Mouse (Mus musculus): Measurements from ENCODE around the gene Stard10. TPM values are rescaled to one million over a fixed set of nuclear protein-coding genes. Genes with fewer than 3 reads are reported as not detected.

Stard10 gene
- polyA plus RNA-seq, 1 experiment from 2014 or later: 7.3 TPM

- H3K9me3 ChIP-seq (replicated peaks): no peaks in the 10 kb centered on the region
- H3K4me3 ChIP-seq: no peak overlapping the region
- no peak overlapping the region for H3K27ac ChIP-seq (replicated peaks)
- DNase-seq (ENCODE audit: low spot score): no peak
- H3K27me3 ChIP-seq (ENCODE audit: low read depth, poor library complexity, severe bottlenecking): peaks cover 24% of the 10 kb centered on the region
- 83% methylated on average over 5 of the region's 5 CpGs for WGBS
- no peaks in the 10 kb centered on the region for H3K36me3 ChIP-seq
- H3K4me1 ChIP-seq: peaks cover 37% of the 10 kb centered on the region
Observed at GRCm38 (mm10) chr7:101326006-101326405, 9.1 kb downstream of the Stard10 start.

GRCm38 (mm10) chr7:101327263-101327662, 10.4 kb downstream of the Stard10 start:
- Histone ChIP-seq H3K4me3 (no peak overlapping the region), H3K36me3 (no peaks in the 10 kb centered on the region), H3K9me3 (replicated peaks) (no peaks in the 10 kb centered on the region), H3K4me1 (peaks cover 27% of the 10 kb centered on the region), H3K27ac (replicated peaks) (no peak overlapping the region), H3K27me3 (ENCODE audit: low read depth, poor library complexity, severe bottlenecking) (peaks cover 12% of the 10 kb centered on the region)
- DNase-seq (ENCODE audit: low spot score): no peak
- WGBS: 54% methylated on average over 5 of the region's 5 CpGs

- H3K27ac ChIP-seq (replicated peaks): no peak overlapping the region
- DNase-seq (ENCODE audit: low spot score): no peak
- no peaks in the 10 kb centered on the region for H3K36me3 ChIP-seq
- no peaks in the 10 kb centered on the region for H3K9me3 ChIP-seq (replicated peaks)
- H3K27me3 ChIP-seq (ENCODE audit: low read depth, poor library complexity, severe bottlenecking): peaks cover 7% of the 10 kb centered on the region
- peaks cover 25% of the 10 kb centered on the region for H3K4me1 ChIP-seq
- no peak overlapping the region for H3K4me3 ChIP-seq
- 84% methylated on average over 2 of the region's 2 CpGs for WGBS
Observed at GRCm38 (mm10) chr7:101327786-101328185, 10.9 kb downstream of the Stard10 start.

GRCm38 (mm10) chr7:101328621-101329158, 11.8 kb downstream of the Stard10 start:
- no peak overlapping the region for H3K4me3 ChIP-seq
- DNase-seq (ENCODE audit: low spot score): no peak
- 69% methylated on average over 4 of the region's 4 CpGs for WGBS
- H3K36me3 ChIP-seq: no peaks in the 10 kb centered on the region
- H3K4me1 ChIP-seq: peaks cover 16% of the 10 kb centered on the region
- no peak overlapping the region for H3K27ac ChIP-seq (replicated peaks)
- no peaks in the 10 kb centered on the region for H3K9me3 ChIP-seq (replicated peaks)
- no peaks in the 10 kb centered on the region; the same call in 1 of the 2 replicates for H3K27me3 ChIP-seq (ENCODE audit: low read depth, poor library complexity, severe bottlenecking)

GRCm38 (mm10) chr7:101329606-101330005, 12.7 kb downstream of the Stard10 start:
- H3K4me1 ChIP-seq: peaks cover 16% of the 10 kb centered on the region
- no peaks in the 10 kb centered on the region; the same call in 1 of the 2 replicates for H3K27me3 ChIP-seq (ENCODE audit: low read depth, poor library complexity, severe bottlenecking)
- no peak for DNase-seq (ENCODE audit: low spot score)
- H3K9me3 ChIP-seq (replicated peaks): no peaks in the 10 kb centered on the region
- peak overlapping the region; percentile 2; the same call in 1 of the 2 replicates for H3K27ac ChIP-seq (replicated peaks)
- 76% methylated on average over 4 of the region's 4 CpGs for WGBS
- no peak overlapping the region for H3K4me3 ChIP-seq
- H3K36me3 ChIP-seq: no peaks in the 10 kb centered on the region

GRCm38 (mm10) chr7:101330074-101330840, 13.4 kb downstream of the Stard10 start:
- WGBS: 77% methylated on average over 10 of the region's 10 CpGs
- H3K27ac ChIP-seq (replicated peaks): peak overlapping the region; percentile 47
- H3K4me3 ChIP-seq: no peak overlapping the region
- no peaks in the 10 kb centered on the region for H3K36me3 ChIP-seq
- no peak for DNase-seq (ENCODE audit: low spot score)
- H3K9me3 ChIP-seq (replicated peaks): no peaks in the 10 kb centered on the region
- H3K27me3 ChIP-seq (ENCODE audit: low read depth, poor library complexity, severe bottlenecking): no peaks in the 10 kb centered on the region
- peaks cover 16% of the 10 kb centered on the region for H3K4me1 ChIP-seq

- peaks cover 16% of the 10 kb centered on the region for H3K4me1 ChIP-seq
- no peaks in the 10 kb centered on the region for H3K9me3 ChIP-seq (replicated peaks)
- DNase-seq (ENCODE audit: low spot score): no peak
- WGBS: 88% methylated on average over 4 of the region's 4 CpGs
- H3K27ac ChIP-seq (replicated peaks): no peak overlapping the region
- H3K27me3 ChIP-seq (ENCODE audit: low read depth, poor library complexity, severe bottlenecking): no peaks in the 10 kb centered on the region
- H3K36me3 ChIP-seq: no peaks in the 10 kb centered on the region
- H3K4me3 ChIP-seq: no peak overlapping the region
Observed at GRCm38 (mm10) chr7:101330841-101331173, 13.9 kb downstream of the Stard10 start.

GRCm38 (mm10) chr7:101332045-101332831, 15.4 kb downstream of the Stard10 start:
- Histone ChIP-seq H3K4me3 (no peak overlapping the region), H3K9me3 (replicated peaks) (no peaks in the 10 kb centered on the region), H3K4me1 (peaks cover 16% of the 10 kb centered on the region), H3K36me3 (no peaks in the 10 kb centered on the region), H3K27ac (replicated peaks) (no peak overlapping the region), H3K27me3 (ENCODE audit: low read depth, poor library complexity, severe bottlenecking) (no peaks in the 10 kb centered on the region)
- no peak for DNase-seq (ENCODE audit: low spot score)
- WGBS: 88% methylated on average over 5 of the region's 5 CpGs

- no peaks in the 10 kb centered on the region for H3K36me3 ChIP-seq
- no peak overlapping the region for H3K27ac ChIP-seq (replicated peaks)
- WGBS: 91% methylated on average over 2 of the region's 2 CpGs
- DNase-seq (ENCODE audit: low spot score): no peak
- no peaks in the 10 kb centered on the region for H3K9me3 ChIP-seq (replicated peaks)
- 0 out of 2 replicates have a peak, but pooled peaks cover 5% of the 10 kb centered on the region for H3K4me1 ChIP-seq
- H3K4me3 ChIP-seq: no peak overlapping the region
- H3K27me3 ChIP-seq (ENCODE audit: low read depth, poor library complexity, severe bottlenecking): no peaks in the 10 kb centered on the region
Observed at GRCm38 (mm10) chr7:101335228-101335627, 18.3 kb downstream of the Stard10 start.

GRCm38 (mm10) chr7:101336686-101337085, 19.8 kb downstream of the Stard10 start:
- Histone ChIP-seq H3K27me3 (ENCODE audit: low read depth, poor library complexity, severe bottlenecking) (no peaks in the 10 kb centered on the region), H3K27ac (replicated peaks) (no peak overlapping the region), H3K4me1 (peaks cover 3% of the 10 kb centered on the region; the same call in 1 of the 2 replicates), H3K4me3 (no peak overlapping the region), H3K9me3 (replicated peaks) (no peaks in the 10 kb centered on the region), H3K36me3 (no peaks in the 10 kb centered on the region)
- WGBS: 86% methylated on average over 3 of the region's 3 CpGs
- DNase-seq (ENCODE audit: low spot score): no peak

GRCm38 (mm10) chr7:101337401-101337800, 20.5 kb downstream of the Stard10 start:
- no peaks in the 10 kb centered on the region for H3K9me3 ChIP-seq (replicated peaks)
- no peaks in the 10 kb centered on the region for H3K36me3 ChIP-seq
- no peak overlapping the region for H3K4me3 ChIP-seq

GRCm38 (mm10) chr7:101341405-101341804, 24.5 kb downstream of the Stard10 start:
- Histone ChIP-seq H3K9me3 (replicated peaks) (no peaks in the 10 kb centered on the region), H3K27me3 (ENCODE audit: low read depth, poor library complexity, severe bottlenecking) (peaks cover 11% of the 10 kb centered on the region; the same call in 1 of the 2 replicates), H3K4me1 (peaks cover 8% of the 10 kb centered on the region), H3K36me3 (no peaks in the 10 kb centered on the region), H3K4me3 (no peak overlapping the region), H3K27ac (replicated peaks) (no peak overlapping the region)
- WGBS: 79% methylated on average over 6 of the region's 6 CpGs
- DNase-seq (ENCODE audit: low spot score): no peak

More at GRCm38 (mm10) chr7:101337401-101337800, 20.5 kb downstream of the Stard10 start:
- WGBS: 83% methylated on average over 3 of the region's 3 CpGs
- no peak for DNase-seq (ENCODE audit: low spot score)
- Histone ChIP-seq H3K27me3 (ENCODE audit: low read depth, poor library complexity, severe bottlenecking) (no peaks in the 10 kb centered on the region), H3K27ac (replicated peaks) (no peak overlapping the region), H3K4me1 (peaks cover 1% of the 10 kb centered on the region; the same call in 1 of the 2 replicates)
